Mouse (Mus musculus) mouse embryonic stem cell (cell line): ENCODE measurements around the gene Gripap1.

Experiments used
- in situ Hi-C, 2 experiments: fragments of 300-500 bp; cut with MboI; formaldehyde crosslinking; loops; 1 replicate in 1 of 2; 3 replicates in 1 of 2; pipeline ENCODE4 v1.14.3; 2019 to 2020; ENCODE audit warnings: low sequenced_read_pairs in 2 of 2, low pct_unique_long_range_greater_than_20kb in 1 of 2, mixed read lengths in 1 of 2; ENCODE audit not compliant: unreplicated experiment in 1 of 2

The Gripap1 gene

DNA sequence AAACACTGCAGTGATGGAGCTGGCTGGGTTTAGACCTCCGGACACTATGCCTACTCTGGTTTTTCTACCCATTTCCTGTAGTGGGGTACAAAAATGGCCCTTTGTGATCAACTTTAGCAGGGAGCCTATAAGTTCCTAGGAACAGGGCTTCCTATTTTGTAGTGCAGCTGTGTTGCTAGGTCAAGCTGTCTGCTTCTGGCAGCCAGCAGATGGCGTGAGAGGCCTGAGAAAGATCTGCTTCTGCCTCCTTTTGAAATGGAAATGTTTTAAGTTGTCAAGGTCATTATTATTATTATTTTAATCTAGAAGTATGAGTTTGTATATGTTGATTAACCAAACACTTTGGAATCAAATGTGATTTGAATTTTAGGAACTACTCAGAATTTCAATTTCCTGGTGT lies 65.0 kb downstream of the Gripap1 start:
- in situ Hi-C loops = no loop called here

- in situ Hi-C loops = no loop called here
These were observed 69.7 kb downstream of the Gripap1 start for GRCm38 (mm10) chrX:7859191-7859753.

DNA sequence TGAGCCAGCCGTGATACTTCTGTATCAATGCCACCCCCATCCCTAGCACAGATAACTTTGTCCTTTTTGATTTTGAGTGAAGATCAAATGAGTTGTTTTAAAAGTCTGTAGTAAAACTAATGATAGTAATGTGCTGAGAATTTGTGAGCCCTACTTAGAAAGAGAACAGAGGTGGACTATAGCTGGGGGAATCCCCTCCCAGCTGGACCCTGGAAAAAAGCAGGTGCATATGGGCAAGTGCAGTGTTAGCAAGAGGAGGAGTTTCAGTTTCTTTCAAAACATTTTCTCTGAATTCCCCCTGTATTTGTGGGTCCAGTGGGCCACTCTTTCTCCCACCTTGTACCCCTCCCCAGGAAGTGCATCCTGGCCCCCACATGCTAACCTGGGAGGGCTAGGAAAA lies 73.6 kb downstream of the Gripap1 start:
- in situ Hi-C loops = no loop called here

DNA sequence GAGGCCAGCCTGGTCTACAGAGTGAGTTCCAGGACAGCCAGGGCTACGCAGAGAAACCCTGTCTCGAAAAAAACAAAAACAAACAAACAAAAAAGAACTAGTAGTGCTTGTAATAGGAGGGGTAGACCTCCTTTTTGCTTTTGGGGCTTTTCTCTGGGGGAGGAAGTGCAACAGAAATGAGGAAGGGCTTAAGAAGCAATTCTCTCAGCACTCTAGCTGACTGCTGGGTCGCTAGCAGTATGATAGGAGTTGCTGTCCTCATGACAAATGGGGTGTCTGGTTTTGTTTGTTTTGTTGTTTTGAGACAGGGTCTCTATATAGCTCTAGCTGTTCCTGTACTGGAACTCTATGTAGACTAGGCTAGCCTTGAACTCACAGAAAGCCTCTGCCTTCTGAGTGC lies 75.0 kb downstream of the Gripap1 start:
- in situ Hi-C loops = no loop called here

DNA sequence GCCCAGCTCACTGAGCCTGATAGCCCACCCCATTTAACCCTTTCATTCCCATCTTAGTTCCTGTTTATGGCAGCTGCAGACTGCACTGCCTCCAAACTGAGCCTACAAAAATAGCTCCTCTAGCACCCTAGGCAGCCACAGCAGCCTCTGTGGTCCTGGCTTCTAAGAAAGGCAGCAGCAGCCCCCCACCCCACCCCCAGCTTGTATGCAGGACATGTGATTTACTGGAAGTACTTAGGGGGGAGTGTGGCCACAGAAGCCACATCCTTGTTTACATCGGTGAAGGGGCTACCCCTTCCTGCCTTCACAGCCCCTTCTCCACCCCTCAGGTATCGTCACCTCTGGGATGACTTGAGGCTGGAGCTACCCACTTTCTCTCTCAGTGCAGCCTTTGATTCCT lies 75.8 kb downstream of the Gripap1 start:
- in situ Hi-C loops = no loop called here

- in situ Hi-C loops = no loop called here
These were observed 76.2 kb downstream of the Gripap1 start for GRCm38 (mm10) chrX:7865786-7866185.

GRCm38 (mm10) chrX:7867141-7867540 lies 77.6 kb downstream of the Gripap1 start:
- in situ Hi-C loops = no loop called here

- in situ Hi-C loops = no loop called here
These were observed 78.9 kb downstream of the Gripap1 start for GRCm38 (mm10) chrX:7868506-7868905.

DNA sequence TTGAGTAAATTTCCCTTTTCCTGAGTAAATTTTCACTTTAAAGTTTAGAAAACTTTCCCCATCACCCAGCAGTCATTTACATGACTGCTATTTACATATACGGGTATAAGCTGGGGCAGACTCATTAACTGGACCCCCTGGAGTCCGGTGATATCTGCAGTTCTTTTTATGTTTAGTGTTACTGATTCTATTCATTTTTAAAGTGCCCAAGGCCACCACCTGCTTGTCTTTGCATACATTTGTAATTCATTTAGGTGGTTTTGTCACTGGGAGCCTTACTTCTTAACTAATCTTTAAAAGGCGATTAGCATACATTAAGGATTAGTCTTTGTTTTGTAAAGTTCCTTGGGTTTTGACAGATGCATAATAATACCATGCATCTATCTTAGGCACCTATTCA lies 80.3 kb downstream of the Gripap1 start:
- in situ Hi-C loops = no loop called here
